Mouse (Mus musculus) T-helper 17 cell (primary cell): Measurements from ENCODE around the gene Kat6b.
"Not testable (repeated sequence)": the region's sequence is repeated elsewhere in the genome, so short reads cannot be mapped to it uniquely, and the experiment has no call there.

ENCODE experiments used
- in situ Hi-C, 2 experiments: fragments of 300-600 bp; cut with MboI, MseI; formaldehyde crosslinking; loops; 1 replicate in 1 of 2; 2 replicates in 1 of 2; pipeline ENCODE4 v1.15.1; 2025; ENCODE audit warnings: high pct_unique_total_duplicates in 2 of 2

Gene Kat6b

DNA sequence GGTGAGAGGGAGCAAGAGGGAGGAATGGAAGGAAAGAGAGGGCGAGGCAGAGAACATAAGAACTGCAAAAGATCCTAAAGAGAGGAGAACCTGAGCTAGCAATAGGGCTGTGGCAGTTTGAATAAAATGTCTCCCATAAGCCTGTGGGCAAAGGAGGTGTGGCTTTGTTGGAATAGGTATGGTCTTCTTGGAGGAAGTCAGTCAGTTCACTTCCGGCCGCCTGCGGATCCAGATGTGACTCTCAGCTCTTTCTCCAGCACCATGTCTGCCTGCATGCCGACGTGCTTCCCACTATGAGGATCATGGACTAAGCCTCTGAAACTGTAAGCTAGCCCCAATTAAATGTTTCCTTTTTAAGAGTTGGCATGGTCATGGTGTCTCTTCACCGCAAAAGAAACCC lies at the start of gene Kat6b:
Gene Kat6b (plus strand): TSS at position 204 of the 400 bp plus-strand sequence.
- in situ Hi-C loops = no loop called here

DNA sequence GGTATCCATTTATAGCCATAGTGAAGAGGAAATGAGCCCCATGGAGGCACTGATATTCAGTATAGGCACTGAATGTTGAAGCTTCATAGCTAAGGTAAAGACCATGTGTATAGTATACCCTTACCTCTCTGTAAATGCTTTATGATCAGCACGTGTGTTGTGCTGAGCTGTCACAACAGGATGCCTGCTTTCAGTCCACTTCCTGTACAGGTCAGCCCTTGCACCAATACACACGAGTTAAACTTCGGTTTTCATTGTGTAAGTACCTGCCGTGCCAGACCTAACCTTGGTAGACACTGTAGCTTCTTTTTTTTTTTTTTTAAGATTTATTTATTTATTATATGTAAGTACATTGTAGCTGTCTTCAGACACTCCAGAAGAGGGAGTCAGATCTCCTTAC lies 47.8 kb upstream of the Kat6b start:
- in situ Hi-C loops = loop anchor here in 1 of 2 experiments (5.0 kb wide), 1 partner anchor 474 kb away; no protein-coding TSS in a partner anchor

DNA sequence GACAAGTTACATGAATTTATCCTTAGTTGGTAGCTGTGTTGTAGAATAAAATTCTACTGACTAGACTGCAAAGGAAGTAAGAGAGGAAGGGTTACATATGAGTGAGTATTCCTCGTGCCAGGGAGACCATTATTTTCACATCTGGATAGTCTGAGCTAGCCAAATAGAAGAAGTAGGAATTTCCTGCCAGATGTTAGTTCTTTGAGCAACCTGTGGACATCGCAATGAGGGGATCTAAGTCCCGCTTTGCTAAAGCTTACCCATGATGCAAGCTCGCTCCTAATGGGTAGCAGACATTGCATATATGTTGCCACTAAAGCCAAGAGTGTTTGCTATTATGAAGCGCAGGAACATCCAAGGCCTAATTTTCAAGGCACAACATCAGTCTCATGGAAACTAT lies 47.2 kb upstream of the Kat6b start:
- in situ Hi-C loops = loop anchor here in 1 of 2 experiments (5.0 kb wide), 1 partner anchor 473 kb away; no protein-coding TSS in a partner anchor

DNA sequence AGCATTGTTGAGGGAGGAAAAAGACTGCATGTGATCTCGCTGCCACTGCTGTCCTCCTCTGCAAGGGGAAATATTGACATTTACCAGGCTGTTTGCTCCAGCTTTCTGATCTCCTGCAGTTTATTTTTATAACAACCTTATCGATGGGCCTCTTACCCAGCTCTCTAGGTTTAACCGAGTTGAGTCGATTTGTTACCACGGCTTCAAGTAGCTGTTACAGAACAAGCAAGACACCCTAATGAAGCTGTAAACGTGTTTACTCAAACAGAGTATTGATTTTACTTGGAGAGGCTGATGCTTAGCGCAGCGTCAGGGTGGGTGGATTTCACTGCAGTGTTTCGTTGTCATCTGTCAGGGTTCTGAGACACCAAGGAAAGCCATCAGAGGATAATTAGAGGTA lies 46.5 kb upstream of the Kat6b start:
- in situ Hi-C loops = loop anchor here in 1 of 2 experiments (5.0 kb wide), 1 partner anchor 473 kb away; no protein-coding TSS in a partner anchor

DNA sequence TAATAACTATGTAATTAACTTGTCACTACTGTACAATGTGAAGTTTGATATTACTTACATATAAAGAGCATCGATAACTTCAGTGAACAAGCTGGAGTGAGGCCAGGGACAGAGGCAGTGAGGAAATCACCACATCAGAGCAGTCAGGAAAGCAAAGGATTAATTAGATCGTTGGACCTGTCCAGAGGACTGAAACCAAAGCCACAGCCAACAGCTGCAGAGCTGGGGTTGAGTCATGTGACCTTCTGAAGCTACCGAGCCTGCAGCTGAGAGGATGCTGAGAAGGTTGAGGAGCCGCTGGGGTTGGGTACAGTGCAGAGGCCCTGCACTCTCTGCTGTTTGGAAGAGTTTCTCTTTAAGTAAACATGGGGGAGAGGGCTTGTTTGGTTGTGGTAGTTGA lies 41.4 kb upstream of the Kat6b start:
- in situ Hi-C loops = no loop called here

DNA sequence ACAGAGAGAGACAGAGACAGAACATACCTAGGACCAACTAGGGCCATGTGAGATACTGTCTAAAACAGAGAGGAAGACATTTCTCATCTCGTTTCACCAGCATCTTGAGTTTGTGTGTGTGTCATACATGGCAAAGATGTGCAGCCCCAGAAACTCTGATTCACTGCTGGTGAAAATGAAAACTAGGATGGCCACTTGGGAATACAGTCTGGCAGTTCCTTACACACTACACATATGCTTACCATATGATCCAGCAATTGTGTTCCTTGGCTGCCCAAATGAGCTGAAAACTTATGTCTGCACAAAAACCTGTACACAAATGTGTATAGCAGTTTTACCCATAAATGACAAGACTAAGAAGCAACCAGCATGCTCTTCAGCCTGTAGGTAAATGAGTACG lies 40.7 kb upstream of the Kat6b start:
- in situ Hi-C loops = no loop called here

DNA sequence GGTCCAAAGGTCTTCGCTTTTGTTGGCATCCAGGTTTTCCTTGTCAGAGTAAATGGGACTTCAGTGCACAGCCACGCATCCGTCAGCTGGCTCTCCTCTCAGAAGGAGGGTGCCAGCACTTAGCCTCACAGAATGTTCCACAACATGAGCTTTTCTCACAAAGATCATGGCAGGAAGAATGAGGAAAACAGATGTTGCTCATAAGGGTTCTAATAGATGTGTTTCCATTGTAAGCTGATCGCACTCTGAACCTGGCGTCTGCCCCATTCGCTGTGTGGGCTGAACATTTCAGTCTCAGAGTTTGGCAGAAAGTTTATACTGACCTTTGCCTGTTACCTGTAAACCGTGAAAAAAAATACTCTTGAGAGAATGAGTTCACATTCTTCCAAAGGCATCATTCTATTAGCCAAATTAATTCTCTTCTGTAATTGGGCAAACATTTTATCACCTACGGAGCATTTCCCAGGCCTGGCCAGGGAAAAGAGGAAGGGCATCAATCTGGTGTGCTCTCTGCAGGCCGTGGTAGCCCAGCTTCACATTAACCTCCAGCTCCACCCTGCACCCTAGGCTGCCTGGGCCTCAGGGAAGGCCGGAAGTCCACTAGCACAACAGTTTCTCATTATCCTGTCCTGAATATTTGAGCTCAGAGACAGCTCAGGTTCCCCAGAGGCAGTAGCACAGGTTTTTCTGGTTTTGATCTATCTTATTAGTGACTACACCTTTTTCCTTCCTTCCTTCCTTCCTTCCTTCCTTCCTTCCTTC lies 39.3 kb upstream of the Kat6b start:
- in situ Hi-C loops = no loop called here

DNA sequence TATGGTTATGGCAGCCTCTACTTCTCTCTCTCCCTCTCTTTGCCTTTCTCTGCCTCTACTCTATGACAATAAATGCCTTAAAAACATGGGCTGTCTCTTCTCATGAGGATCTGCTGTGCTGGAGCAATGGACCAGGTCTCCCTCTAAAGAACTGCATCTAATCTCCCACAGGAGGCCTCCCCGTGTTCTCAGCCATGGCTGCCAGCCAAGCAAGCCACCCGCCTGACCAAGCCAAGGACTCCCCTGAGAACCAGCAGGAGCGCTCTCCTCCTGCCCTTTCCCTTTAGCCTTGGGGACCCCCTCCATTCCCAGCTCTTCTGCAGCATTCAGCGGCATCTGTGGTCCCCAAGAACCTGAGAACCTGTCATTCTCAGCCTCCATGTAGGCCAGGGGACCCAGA lies 28.7 kb upstream of the Kat6b start:
- in situ Hi-C loops = no loop called here

DNA sequence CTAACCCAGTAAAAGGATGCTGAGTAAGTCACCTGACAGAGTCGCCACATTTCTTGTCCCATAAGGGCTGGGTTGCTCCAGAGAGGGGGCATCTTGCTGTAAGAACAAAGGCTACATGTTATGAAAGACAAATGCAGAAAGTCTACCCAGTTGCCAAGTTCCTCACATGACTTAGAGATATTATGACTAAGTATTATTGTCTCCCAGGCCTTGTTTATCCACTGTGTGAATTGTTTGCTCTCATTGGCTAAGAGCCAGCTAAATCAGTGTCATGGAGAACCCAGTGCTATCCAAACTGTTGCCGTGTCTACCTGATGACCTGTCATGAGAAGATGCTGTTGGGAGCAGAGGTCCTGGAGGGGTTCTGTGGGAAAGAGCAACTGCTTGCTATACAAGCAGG lies 27.3 kb upstream of the Kat6b start:
- in situ Hi-C loops = no loop called here

DNA sequence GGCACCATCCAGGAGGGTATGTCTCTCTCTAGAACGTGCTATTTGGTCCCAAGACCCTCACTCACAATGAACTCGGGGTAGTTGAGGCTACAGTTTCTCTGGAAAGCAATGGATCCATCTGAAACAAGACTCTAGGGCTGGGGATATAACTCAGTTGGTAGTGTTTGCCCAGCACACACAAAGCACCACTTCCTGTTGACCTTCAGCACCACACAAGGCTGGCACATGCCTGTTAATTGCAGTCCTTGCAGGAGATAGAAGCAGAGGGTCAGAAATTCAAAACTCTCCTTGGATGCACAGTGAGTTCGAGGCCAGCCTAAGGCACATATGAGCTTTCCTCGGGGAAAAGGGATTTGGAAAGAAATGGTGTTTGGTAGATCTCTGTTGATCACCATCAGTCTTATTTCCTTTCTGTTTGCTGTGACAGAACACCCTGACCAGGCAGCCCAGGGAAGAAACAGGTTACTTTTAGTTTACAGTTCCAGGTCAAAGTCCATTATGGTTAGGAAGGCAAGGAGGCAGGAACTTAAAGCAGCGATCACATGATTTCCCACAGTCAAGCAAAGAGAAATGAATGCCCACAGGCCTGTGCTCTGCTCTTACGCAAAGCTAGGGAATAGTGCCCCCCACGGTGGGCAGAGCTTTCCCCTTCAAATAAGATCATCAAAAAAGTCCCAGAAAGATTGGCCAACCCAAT lies 25.4 kb upstream of the Kat6b start:
- in situ Hi-C loops = no loop called here

DNA sequence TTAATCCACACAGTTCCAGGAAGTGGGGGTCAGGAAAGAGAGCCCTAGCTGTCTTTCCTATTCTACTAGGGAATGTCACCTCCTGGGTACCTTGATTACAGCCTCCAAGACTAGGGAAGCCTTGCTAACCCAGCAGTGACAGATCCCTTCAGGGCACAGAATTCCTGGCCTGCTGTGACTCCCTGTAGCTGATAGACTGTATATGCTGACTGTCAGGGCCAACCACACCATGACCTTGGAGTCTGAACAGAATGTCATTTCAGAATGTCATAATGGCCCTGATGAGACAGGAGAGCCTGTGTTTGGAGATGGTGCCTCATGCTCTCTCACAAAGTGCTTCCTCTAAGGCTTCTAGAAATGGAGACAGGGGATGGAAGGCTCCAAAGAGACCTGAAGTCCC lies 24.7 kb upstream of the Kat6b start:
- in situ Hi-C loops = no loop called here

DNA sequence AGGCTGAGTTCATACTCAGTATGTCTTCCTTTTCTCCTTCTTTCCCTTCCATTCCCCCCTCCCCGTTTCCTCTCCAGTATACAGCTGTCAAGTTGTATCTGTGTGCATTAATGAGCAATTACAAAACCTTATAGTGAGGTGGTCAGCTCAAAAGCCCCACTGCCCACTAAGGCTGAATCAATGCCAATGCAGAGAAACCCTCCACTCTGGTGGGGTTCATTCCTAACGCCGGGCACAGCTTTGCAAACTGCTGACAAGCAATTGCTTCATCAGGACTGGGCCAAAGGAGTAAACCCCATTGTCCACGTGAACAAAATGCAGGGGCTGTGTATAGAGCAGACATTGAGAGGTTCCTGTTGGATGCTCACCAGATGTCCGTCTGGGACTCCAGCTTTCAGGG lies 23.4 kb upstream of the Kat6b start:
- in situ Hi-C loops = no loop called here

DNA sequence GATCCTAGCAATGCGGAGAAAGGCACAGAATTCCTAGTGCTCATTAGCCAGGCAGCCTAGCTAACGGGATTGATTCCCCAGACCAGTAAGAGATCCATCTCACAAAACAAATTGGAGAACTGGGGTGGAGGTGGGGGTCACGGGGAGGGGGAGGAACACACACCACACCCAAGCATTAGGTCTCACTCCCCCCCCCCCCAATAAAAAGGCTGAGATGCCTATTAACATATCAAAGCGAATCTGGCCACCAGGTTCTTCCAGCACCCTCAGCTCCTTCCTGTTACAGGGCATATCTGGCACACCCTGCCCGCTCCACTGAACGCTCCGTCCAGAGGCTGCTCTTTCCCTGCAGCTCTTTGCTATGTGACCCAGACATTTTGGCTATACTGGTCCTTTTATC lies 22.5 kb upstream of the Kat6b start:
- in situ Hi-C loops = no loop called here

DNA sequence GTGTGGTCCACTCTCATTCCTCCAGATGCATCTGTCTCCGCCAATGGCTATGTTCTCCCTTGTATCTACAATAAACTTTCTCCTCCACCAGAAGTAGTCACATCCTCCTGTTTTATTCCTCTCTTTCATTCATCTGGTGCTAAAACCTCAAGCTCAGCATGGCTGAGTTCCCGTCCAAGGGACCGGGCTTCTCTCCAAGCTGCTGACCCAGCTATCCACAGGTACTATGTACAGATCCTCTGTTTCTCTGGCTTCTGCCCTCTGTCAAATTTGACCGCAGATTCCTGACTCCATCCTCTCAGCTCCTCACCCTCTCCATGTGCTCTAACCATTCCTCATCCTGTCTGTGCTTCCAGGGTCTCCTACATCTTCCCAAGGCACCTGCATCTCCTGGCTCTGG lies 22.1 kb upstream of the Kat6b start:
- in situ Hi-C loops = no loop called here

DNA sequence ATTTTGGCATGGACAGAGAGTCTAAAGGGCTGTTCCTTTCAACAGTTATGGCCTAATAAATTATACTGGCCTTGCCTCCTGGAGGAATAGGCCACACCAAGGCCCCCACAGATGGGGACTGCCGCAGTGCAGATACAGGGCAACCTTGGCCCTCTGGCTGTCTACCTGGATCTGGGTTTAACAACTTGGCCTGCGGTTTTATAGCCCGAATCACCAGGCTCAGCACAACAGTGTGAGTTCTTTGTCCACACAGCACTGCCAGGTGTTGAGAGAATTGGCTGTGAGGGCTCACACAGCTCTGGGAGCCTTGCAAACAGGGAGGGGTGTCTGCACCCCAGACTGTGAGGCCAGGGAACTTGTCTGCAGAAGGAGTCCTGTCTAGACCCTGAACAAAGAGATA lies 18.8 kb upstream of the Kat6b start:
- in situ Hi-C loops = loop anchor here in 1 of 2 experiments (10.0 kb wide), 1 partner anchor 782 kb away; no protein-coding TSS in a partner anchor

DNA sequence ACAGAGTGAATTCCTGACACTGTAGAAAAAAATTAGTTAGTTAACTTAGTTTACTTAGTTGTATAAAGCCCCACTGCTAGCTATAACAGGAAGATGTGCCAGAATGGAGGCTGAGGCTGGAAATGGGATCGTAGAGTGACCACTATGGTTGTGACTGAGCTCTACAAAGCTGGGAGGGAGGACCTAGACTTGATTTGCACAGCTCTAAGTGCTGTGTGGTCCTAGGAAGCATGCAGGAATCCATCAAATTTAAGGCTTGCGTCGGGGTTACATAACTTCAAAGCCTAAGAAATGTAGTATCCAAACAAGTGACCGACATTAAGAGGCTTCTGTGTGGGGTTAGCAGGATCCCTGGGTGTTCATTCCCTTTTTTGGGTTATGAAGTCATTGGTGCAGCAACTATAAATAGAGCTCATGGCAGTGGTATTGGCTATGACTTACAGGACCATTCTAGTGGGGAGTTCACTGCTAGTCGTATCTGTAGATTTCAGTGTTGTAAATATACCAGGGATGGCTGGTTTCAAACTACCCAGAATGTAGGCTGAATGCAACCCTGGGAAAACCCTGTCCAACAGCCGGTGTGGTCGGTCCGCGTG lies 18.0 kb upstream of the Kat6b start:
- in situ Hi-C loops = loop anchor here in 1 of 2 experiments (10.0 kb wide), 1 partner anchor 782 kb away; no protein-coding TSS in a partner anchor

DNA sequence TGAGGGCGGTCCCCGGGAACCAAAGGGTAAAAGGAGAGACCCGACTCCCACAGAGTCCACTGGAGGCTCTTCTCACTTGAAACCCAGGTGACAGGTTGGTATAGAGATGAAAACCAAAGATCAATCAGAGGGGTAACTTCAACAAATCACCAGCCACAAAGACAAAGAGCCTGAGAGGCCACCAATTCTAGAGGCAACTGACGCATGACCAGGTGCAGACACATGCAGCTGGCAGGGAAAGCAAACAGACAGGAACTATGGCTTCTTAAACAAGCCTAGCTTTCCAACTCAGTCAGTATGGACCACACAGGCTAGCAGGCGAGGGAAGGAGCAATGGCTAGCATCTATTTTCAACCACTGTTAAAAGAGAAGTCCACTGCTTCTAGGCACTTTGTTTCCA lies 10.8 kb upstream of the Kat6b start:
- in situ Hi-C loops = no loop called here

DNA sequence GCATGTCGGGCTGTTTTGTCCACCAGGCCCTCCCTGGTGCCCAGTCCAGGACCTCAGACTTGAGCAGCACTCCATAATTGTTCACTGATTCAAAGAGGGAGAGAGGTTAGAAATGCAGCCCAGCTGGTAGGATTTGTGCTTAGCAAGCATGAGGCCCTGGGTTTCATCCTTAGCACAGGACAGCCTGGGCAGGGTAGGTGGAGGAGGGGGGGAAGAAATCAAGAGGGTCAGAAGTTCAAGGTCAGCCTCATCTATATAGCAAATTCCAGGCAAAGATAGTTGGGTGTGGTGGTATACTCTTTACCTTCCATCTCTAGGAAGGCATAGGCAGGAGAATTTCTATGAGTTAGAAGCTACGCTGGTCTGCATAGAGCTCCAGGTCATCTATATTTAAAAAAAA lies 9.3 kb upstream of the Kat6b start:
- in situ Hi-C loops = no loop called here

DNA sequence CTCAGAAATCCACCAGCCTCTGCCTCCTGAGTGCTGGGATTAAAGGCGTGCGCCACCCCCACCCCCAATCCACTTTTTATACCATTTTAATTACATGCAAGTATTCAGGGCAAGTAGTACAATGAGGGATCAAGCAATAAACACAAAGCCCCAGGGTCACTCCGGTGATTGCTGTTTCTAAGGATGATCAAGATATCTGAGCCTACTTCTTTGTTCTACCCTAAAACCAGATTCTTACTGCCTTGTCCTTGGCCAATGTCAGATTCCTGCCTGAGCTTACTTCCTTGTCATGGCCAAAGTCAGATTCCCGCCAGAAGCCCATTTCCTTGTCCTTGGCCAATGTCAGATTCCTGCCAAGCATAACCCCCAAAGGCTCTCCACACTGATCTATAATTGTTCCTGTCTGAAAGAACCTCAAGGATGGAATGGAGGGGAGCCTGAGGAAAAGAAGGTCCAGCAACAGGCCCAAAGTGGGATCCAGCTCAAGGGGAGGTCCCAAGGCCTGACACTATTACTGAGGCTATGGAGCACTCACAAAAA lies 6.6 kb upstream of the Kat6b start:
- in situ Hi-C loops = not testable (repeated sequence)

DNA sequence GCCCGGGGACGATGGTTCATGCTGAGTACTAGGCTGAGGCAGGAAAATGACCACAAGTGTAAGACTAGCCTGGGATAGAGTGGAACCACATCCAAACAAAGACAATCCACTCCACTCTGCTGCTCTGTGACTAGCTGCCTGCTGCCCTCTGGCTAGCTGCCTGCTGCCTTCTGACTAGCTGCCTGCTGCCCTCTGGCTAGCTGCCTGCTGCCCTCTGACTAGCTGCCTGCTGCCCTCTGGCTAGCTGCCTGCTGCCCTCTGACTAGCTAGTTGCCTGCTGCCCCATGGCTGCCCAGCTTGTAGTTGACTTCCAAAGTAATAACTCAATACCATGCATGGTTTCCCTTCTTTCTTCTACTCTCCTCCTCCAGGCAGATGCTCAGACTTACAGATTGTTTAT lies 4.1 kb upstream of the Kat6b start:
- in situ Hi-C loops = no loop called here

DNA sequence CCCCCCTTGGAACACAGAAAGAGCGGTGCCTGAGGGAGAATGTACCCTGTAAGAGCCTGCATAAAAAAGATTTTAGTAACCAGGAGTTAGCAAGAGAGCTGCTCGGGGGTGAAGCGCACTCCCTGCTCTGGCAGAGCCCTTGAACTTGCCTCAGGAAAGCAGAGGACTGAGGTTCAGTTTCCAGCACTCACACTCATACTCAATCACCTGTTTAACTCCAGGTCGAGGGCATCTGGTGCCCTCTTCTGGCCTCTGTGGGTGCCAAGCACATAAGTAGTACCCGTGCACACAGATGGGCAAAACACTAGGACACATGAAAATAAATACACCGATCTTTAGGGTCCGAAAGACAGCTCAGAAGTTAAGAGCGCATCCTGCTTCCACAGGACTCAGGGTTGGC lies 1.7 kb upstream of the Kat6b start:
- in situ Hi-C loops = no loop called here

DNA sequence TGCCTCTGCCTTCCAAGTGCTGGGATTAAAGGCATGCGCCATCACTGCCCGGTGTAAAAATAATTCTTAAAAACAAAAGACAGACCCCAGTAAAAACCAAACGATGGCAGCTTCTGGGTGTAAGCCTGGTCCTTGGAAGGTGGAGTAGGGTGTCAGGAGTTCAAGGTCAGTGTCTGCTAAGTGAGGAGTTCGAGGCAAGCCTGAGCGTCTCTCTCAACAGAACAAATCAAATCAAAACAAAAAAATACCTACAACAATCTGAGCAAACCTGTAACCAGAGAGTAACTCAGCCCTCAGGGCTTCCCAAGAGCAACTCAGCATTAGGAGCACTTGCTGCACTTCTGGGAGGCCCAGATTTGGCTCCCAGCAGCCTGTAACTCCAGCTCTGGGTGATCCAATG lies 1.0 kb upstream of the Kat6b start:
- in situ Hi-C loops = no loop called here
